Mouse (Mus musculus): ENCODE measurements around the gene Tspan17.

- no peak for TF ChIP-seq CTCF (IDR thresholded peaks at IDR 0.05; ENCODE audit: control insufficient read depth, insufficient read depth, low read length)
- no peak for TF ChIP-seq POLR2A (IDR thresholded peaks at IDR 0.05; ENCODE audit: borderline replicate concordance, control insufficient read depth, low read depth, low read length)
Observed at GRCm38 (mm10) chr13:54759496-54759895, 29.7 kb upstream of the Tspan17 start.

All from bone marrow, adult 2 months (tissue).